In genomic region chr16:94743853-94744501, GRCm38 (mm10) we compare ENCODE assay signal across 8 mouse cellular contexts.
DNase-seq lines count a peak whose midpoint lies in the region; ATAC-seq lines count a peak whose summit lies in the region.

No protein-coding gene starts in this region.

- no peaks in the 10 kb centered on the region for H3K9me3 ChIP-seq in hindbrain, embryonic 15.5 days

- no peak overlapping the region; the same call in 1 of the 2 replicates for H3K27ac ChIP-seq in hindbrain, embryonic 15.5 days (replicated peaks)

- no peaks in the 10 kb centered on the region for H3K27me3 ChIP-seq in hindbrain, embryonic 15.5 days

- H3K36me3 ChIP-seq in hindbrain, embryonic 15.5 days: no peaks in the 10 kb centered on the region

- intact Hi-C loops in left cerebral cortex, postnatal 36 days (cut with DNase I): no loop called here

- WGBS in hindbrain, embryonic 15.5 days: 8% methylated on average over 11 of the region's 11 CpGs

- peak overlapping the region; percentile 42 for H3K4me2 ChIP-seq in hindbrain, embryonic 15.5 days

- no peak overlapping the region for H3K9ac ChIP-seq in hindbrain, embryonic 15.5 days

- DNase-seq in frontal cortex, postnatal 25 days (ENCODE audit: low spot score in 2 of 2): no peak
- DNase-seq in brain, adult 2 months (ENCODE audit: low read depth, low spot score): peak; percentile 90
- DNase-seq in fibroblast of lung, adult 2 months (ENCODE audit: low read depth): peak; percentile 75
- peak; percentile 54 to 57 for DNase-seq in left cerebral cortex, postnatal 36 days (ENCODE audit: low spot score in 2 of 2)
- DNase-seq in testis, postnatal 10 days (ENCODE audit: low spot score): peak; percentile 59

- H3K4me3 ChIP-seq in hindbrain, embryonic 15.5 days: peak overlapping the region; percentile 13; the same call in 1 of the 2 replicates

- H3K4me1 ChIP-seq in hindbrain, embryonic 15.5 days (replicated peaks): peaks cover 6% of the 10 kb centered on the region; the same call in 1 of the 2 replicates

- peak; percentile 76 for ATAC-seq in frontal cortex, adult (ENCODE audit: low TSS enrichment)
- peak; percentile 51; the same call in 1 of the 2 replicates for ATAC-seq in hindbrain, embryonic 15.5 days (ENCODE audit: low FRiP score, low read depth)
- ATAC-seq in megakaryocyte-erythroid progenitor cell, adult 5-6 weeks (replicated peaks; ENCODE audit: low FRiP score, low TSS enrichment, poor library complexity, severe bottlenecking): peak; percentile 91

Comparison
In these comparisons a context has a peak if more than half of its experiments do, and no peak if none do; other contexts are left out.
1. DNase-seq: peak in brain, adult 2 months (single experiment), fibroblast of lung, adult 2 months (single experiment), left cerebral cortex, postnatal 36 days (2 of 2) and testis, postnatal 10 days (single experiment); none in frontal cortex, postnatal 25 days (0 of 2).
2. Peak in every context shown above with its lines, with median percentiles within 50 percentile points of each other: ATAC-seq.